Mouse (Mus musculus) liver, postnatal 0 days (tissue): ENCODE data around the gene Ddx50. TPM values are rescaled to one million over a fixed set of nuclear protein-coding genes. Genes with fewer than 3 reads are reported as not detected.

Experiments used
- ATAC-seq: fragments of 200-750 bp; cut with Nextera tagmentation; 2 replicates; pipeline ENCODE4 v1.8.0; 2017; ENCODE audit warnings: mild to moderate bottlenecking, moderate library complexity
- DNase-seq: peaks from one replicate; pipeline ENCODE4 v3.0.0-alpha.2; 2016
- H3K27ac ChIP-seq: fragments of 300-500 bp; sonication (generic); 2 replicates; pipeline ENCODE4 v1.5.1; 2014; ENCODE audit warnings: antibody characterized with exemption, moderate library complexity, mild to moderate bottlenecking, low read depth
- H3K27me3 ChIP-seq: fragments of 300-500 bp; sonication (generic); 2 replicates; pipeline ENCODE4 v1.6.1; 2014; ENCODE audit warnings: low read length, control low read depth, mixed read lengths; ENCODE audit not compliant: insufficient read depth
- H3K36me3 ChIP-seq: fragments of 300-500 bp; sonication (generic); replicated peaks from 2 replicates; pipeline ENCODE4 v1.6.1; 2014; ENCODE audit warnings: mild to moderate bottlenecking, control low read depth, low read length, moderate library complexity, mixed read lengths; ENCODE audit not compliant: insufficient read depth
- H3K4me1 ChIP-seq: fragments of 300-500 bp; sonication (generic); 2 replicates; pipeline ENCODE4 v1.6.1; 2014; ENCODE audit warnings: antibody characterized with exemption, mild to moderate bottlenecking, control low read depth; ENCODE audit not compliant: insufficient read depth
- H3K4me2 ChIP-seq: fragments of 300-500 bp; sonication (generic); 2 replicates; pipeline ENCODE4 v1.6.1; 2014; ENCODE audit warnings: low read depth, mild to moderate bottlenecking, low read length, moderate library complexity, mixed read lengths
- H3K4me3 ChIP-seq: fragments of 300-500 bp; sonication (generic); 2 replicates; pipeline ENCODE4 v1.5.1; 2014; ENCODE audit warnings: low read depth, low read length
- H3K9ac ChIP-seq: fragments of 300-500 bp; sonication (generic); replicated peaks from 2 replicates; pipeline ENCODE4 v1.6.1; 2014; ENCODE audit warnings: mild to moderate bottlenecking, moderate library complexity
- H3K9me3 ChIP-seq: fragments of 300-500 bp; sonication (generic); 2 replicates; pipeline ENCODE4 v1.6.1; 2016; ENCODE audit warnings: mild to moderate bottlenecking, control low read depth, low read length, mixed read lengths
- CTCF ChIP-seq: sonication (generic); IDR thresholded peaks from 2 replicates; pipeline ENCODE4 v1.5.1; 2016; ENCODE audit warnings: antibody characterized with exemption, low read depth
- EP300 ChIP-seq: IDR thresholded peaks from 2 replicates; pipeline ENCODE4 v1.6.1; 2016; ENCODE audit warnings: antibody characterized with exemption, low read depth, mild to moderate bottlenecking
- WGBS: fragments of 180-500 bp; shearing (Covaris S2); extraction: QIAGEN DNeasy Blood & Tissue Kit; methylation state at CpG from one replicate; pipeline ENCODE4 v1.1.7; 2014; ENCODE audit not compliant: insufficient replicate concordance; 5-methylcytosine and 5-hydroxymethylcytosine counted together
- polyA plus RNA-seq: library from polyadenylated mRNA; unstranded; fragments of >200 nt; fragmentation: Nextera tagmentation; extraction: Ambion mirVana; gene quantifications from 2 replicates; pipeline ENCODE4 v1.2.1, GENCODE M21; 2015

Ddx50 gene
- polyA plus RNA-seq, 1 experiment from 2014 or later: 35.3 TPM

GRCm38 (mm10) chr10:62677329-62677728 is 26.3 kb upstream of the Ddx50 start:
- no peaks in the 10 kb centered on the region for H3K27me3 ChIP-seq

GRCm38 (mm10) chr10:62676196-62676595 is 25.2 kb upstream of the Ddx50 start:
- 72% methylated on average over 6 of the region's 6 CpGs for WGBS
- ATAC-seq (no peak), DNase-seq (no peak)
- Histone ChIP-seq H3K9ac (no peak overlapping the region), H3K9me3 (0 out of 2 replicates have a peak, but pooled peaks cover 4% of the 10 kb centered on the region), H3K36me3 (no peaks in the 10 kb centered on the region), H3K27ac (no peak overlapping the region), H3K4me2 (no peak overlapping the region), H3K27me3 (no peaks in the 10 kb centered on the region), H3K4me1 (no peaks in the 10 kb centered on the region), H3K4me3 (no peak overlapping the region)
- no peak for TF ChIP-seq EP300
- no peak for TF ChIP-seq CTCF

More at GRCm38 (mm10) chr10:62677329-62677728, 26.3 kb upstream of the Ddx50 start:
- Histone ChIP-seq H3K4me2 (no peak overlapping the region), H3K27ac (no peak overlapping the region), H3K9me3 (0 out of 2 replicates have a peak, but pooled peaks cover 4% of the 10 kb centered on the region), H3K36me3 (no peaks in the 10 kb centered on the region), H3K4me3 (no peak overlapping the region), H3K4me1 (no peaks in the 10 kb centered on the region), H3K9ac (no peak overlapping the region)
- no peak for DNase-seq
- no peak for ATAC-seq
- 69% methylated on average over 5 of the region's 5 CpGs for WGBS
- TF ChIP-seq EP300 (no peak), CTCF (no peak)

GRCm38 (mm10) chr10:62672359-62672758 is 21.3 kb upstream of the Ddx50 start:
- ATAC-seq (no peak), DNase-seq (no peak)
- H3K27ac ChIP-seq: no peak overlapping the region
- H3K9me3 ChIP-seq: no peaks in the 10 kb centered on the region
- H3K4me1 ChIP-seq: no peaks in the 10 kb centered on the region
- no peak overlapping the region for H3K4me3 ChIP-seq
- no peaks in the 10 kb centered on the region for H3K36me3 ChIP-seq
- no peak for TF ChIP-seq EP300
- peak; percentile 31 for TF ChIP-seq CTCF
- no peak overlapping the region for H3K9ac ChIP-seq
- 81% methylated on average over 2 of the region's 2 CpGs for WGBS
- no peak overlapping the region for H3K4me2 ChIP-seq
- no peaks in the 10 kb centered on the region for H3K27me3 ChIP-seq

- no peaks in the 10 kb centered on the region for H3K9me3 ChIP-seq
- no peak overlapping the region for H3K4me3 ChIP-seq
- H3K9ac ChIP-seq: no peak overlapping the region
- H3K4me1 ChIP-seq: peaks cover 10% of the 10 kb centered on the region; the same call in 1 of the 2 replicates
- H3K27me3 ChIP-seq: no peaks in the 10 kb centered on the region
- ATAC-seq (peak; percentile 53; the same call in 1 of the 2 replicates), DNase-seq (no peak)
- H3K36me3 ChIP-seq: no peaks in the 10 kb centered on the region
- H3K27ac ChIP-seq: no peak overlapping the region
- 72% methylated on average over 14 of the region's 14 CpGs for WGBS
- H3K4me2 ChIP-seq: no peak overlapping the region
- no peak for TF ChIP-seq CTCF
- TF ChIP-seq EP300: no peak
These were observed 18.2 kb upstream of the Ddx50 start for GRCm38 (mm10) chr10:62669245-62669644.

GRCm38 (mm10) chr10:62668463-62668862 is 17.4 kb upstream of the Ddx50 start:
- Histone ChIP-seq H3K27ac (no peak overlapping the region), H3K4me2 (no peak overlapping the region), H3K27me3 (no peaks in the 10 kb centered on the region), H3K4me1 (peaks cover 10% of the 10 kb centered on the region; the same call in 1 of the 2 replicates), H3K9ac (no peak overlapping the region), H3K4me3 (no peak overlapping the region), H3K36me3 (no peaks in the 10 kb centered on the region), H3K9me3 (no peaks in the 10 kb centered on the region)
- DNase-seq: no peak
- TF ChIP-seq CTCF: no peak
- no peak for TF ChIP-seq EP300
- no peak for ATAC-seq
- 72% methylated on average over 2 of the region's 2 CpGs for WGBS

GRCm38 (mm10) chr10:62668043-62668442 is 17.0 kb upstream of the Ddx50 start:
- DNase-seq: no peak

More at GRCm38 (mm10) chr10:62668043-62668442, 17.0 kb upstream of the Ddx50 start:
- H3K36me3 ChIP-seq: no peaks in the 10 kb centered on the region
- H3K27ac ChIP-seq: no peak overlapping the region
- no peak overlapping the region for H3K9ac ChIP-seq
- 36% methylated on average over 5 of the region's 5 CpGs for WGBS
- H3K4me3 ChIP-seq: no peak overlapping the region
- TF ChIP-seq EP300: peak; percentile 71
- no peak for TF ChIP-seq CTCF
- no peak overlapping the region for H3K4me2 ChIP-seq
- H3K27me3 ChIP-seq: no peaks in the 10 kb centered on the region
- ATAC-seq: peak; percentile 69
- no peaks in the 10 kb centered on the region for H3K9me3 ChIP-seq
- H3K4me1 ChIP-seq: peaks cover 10% of the 10 kb centered on the region; the same call in 1 of the 2 replicates
